Mouse (Mus musculus): ENCODE data around the gene Rheb.
"Not testable (repeated sequence)": the region's sequence is repeated elsewhere in the genome, so short reads cannot be mapped to it uniquely, and the experiment has no call there.

Rheb gene

GRCm38 (mm10) chr5:24842274-24843102, at the start of gene Rheb:
TSS of gene Rheb (minus strand) at chr5:24842624.
- peak; percentile 99 for DNase-seq (ENCODE audit: low spot score in 2 of 2)

GRCm38 (mm10) chr5:24889860-24890259, 47.4 kb upstream of the Rheb start:
- DNase-seq (ENCODE audit: low spot score in 2 of 2): no peak

- DNase-seq (ENCODE audit: low spot score in 2 of 2): no peak
These were observed 46.6 kb upstream of the Rheb start for GRCm38 (mm10) chr5:24888874-24889591.

GRCm38 (mm10) chr5:24887271-24887670, 44.8 kb upstream of the Rheb start:
- DNase-seq (ENCODE audit: low spot score in 2 of 2): no peak

GRCm38 (mm10) chr5:24878713-24879112, 36.3 kb upstream of the Rheb start:
- DNase-seq (ENCODE audit: low spot score in 2 of 2): no peak

- DNase-seq (ENCODE audit: low spot score in 2 of 2): no peak
These were observed 35.6 kb upstream of the Rheb start for GRCm38 (mm10) chr5:24877836-24878624.

- DNase-seq (ENCODE audit: low spot score in 2 of 2): no peak
These were observed 34.2 kb upstream of the Rheb start for GRCm38 (mm10) chr5:24876653-24877052.

- DNase-seq (ENCODE audit: low spot score in 2 of 2): no peak
These were observed 31.7 kb upstream of the Rheb start for GRCm38 (mm10) chr5:24874111-24874510.

- no peak for DNase-seq (ENCODE audit: low spot score in 2 of 2)
These were observed 30.8 kb upstream of the Rheb start for GRCm38 (mm10) chr5:24873221-24873620.

GRCm38 (mm10) chr5:24871276-24871675, 28.9 kb upstream of the Rheb start:
- DNase-seq (ENCODE audit: low spot score in 2 of 2): peak in 1 of 2 experiments; percentile 28

- no peak for DNase-seq (ENCODE audit: low spot score in 2 of 2)
These were observed 27.4 kb upstream of the Rheb start for GRCm38 (mm10) chr5:24869796-24870289.

- no peak for DNase-seq (ENCODE audit: low spot score in 2 of 2)
These were observed 21.4 kb upstream of the Rheb start for GRCm38 (mm10) chr5:24863804-24864203.

- no peak for DNase-seq (ENCODE audit: low spot score in 2 of 2)
These were observed 19.1 kb upstream of the Rheb start for GRCm38 (mm10) chr5:24861449-24861930.

GRCm38 (mm10) chr5:24860635-24861448, 18.4 kb upstream of the Rheb start:
- DNase-seq (ENCODE audit: low spot score in 2 of 2): peak; percentile 51 to 74

- DNase-seq (ENCODE audit: low spot score in 2 of 2): no peak
These were observed 17.5 kb upstream of the Rheb start for GRCm38 (mm10) chr5:24859771-24860540.

GRCm38 (mm10) chr5:24854827-24855600, 12.6 kb upstream of the Rheb start:
- DNase-seq (ENCODE audit: low spot score in 2 of 2): no peak

- no peak for DNase-seq (ENCODE audit: low spot score in 2 of 2)
These were observed 11.8 kb upstream of the Rheb start for GRCm38 (mm10) chr5:24854256-24854655.

GRCm38 (mm10) chr5:24848261-24848660, 5.8 kb upstream of the Rheb start:
- not testable (repeated sequence) for DNase-seq (ENCODE audit: low spot score in 2 of 2)

GRCm38 (mm10) chr5:24843841-24844240, 1.4 kb upstream of the Rheb start:
- DNase-seq (ENCODE audit: low spot score in 2 of 2): no peak

Measured in frontal cortex, postnatal 14 days (tissue).